8 mouse cellular contexts compared by ENCODE assay signal in genomic region chr12:38114990-38115615, GRCm38 (mm10).
DNase-seq lines count a peak whose midpoint lies in the region; ATAC-seq and TF ChIP-seq lines count a peak whose summit lies in the region.

No protein-coding gene starts in this region.

- DNase-seq in forebrain, embryonic 11.5 days (ENCODE audit: low spot score): no peak
- no peak for DNase-seq in forebrain, embryonic 10.5 days (ENCODE audit: extremely low spot score, low spot score)
- peak; percentile 15 for DNase-seq in lung, postnatal 0 days (ENCODE audit: low spot score)
- DNase-seq in lung, postnatal 14 days: no peak
- DNase-seq in urinary bladder, adult 2 months (ENCODE audit: low spot score): no peak
- DNase-seq in spleen, adult 18-20 months: no peak

- TF ChIP-seq CTCF in lung, postnatal 0 days (IDR thresholded peaks at IDR 0.05): peak; percentile 80

- no peak overlapping the region for H3K4me3 ChIP-seq in forebrain, embryonic 11.5 days (ENCODE audit: low read depth, low read length)
- no peak overlapping the region for H3K4me3 ChIP-seq in forebrain, embryonic 10.5 days
- H3K4me3 ChIP-seq in lung, postnatal 0 days (ENCODE audit: low read depth, low read length): no peak overlapping the region
- H3K4me3 ChIP-seq in forebrain, embryonic 16.5 days (replicated peaks; ENCODE audit: low read length): no peak overlapping the region
- no peak overlapping the region for H3K4me3 ChIP-seq in neural tube, embryonic 15.5 days (replicated peaks)

- no peak overlapping the region for H3K4me2 ChIP-seq in forebrain, embryonic 11.5 days (ENCODE audit: low read depth, low read length, severe bottlenecking)
- H3K4me2 ChIP-seq in lung, postnatal 0 days (replicated peaks; ENCODE audit: low read depth, low read length): no peak overlapping the region
- no peak overlapping the region for H3K4me2 ChIP-seq in forebrain, embryonic 16.5 days (ENCODE audit: low read length)
- H3K4me2 ChIP-seq in neural tube, embryonic 15.5 days: no peak overlapping the region

- H3K36me3 ChIP-seq in forebrain, embryonic 11.5 days (ENCODE audit: control insufficient read depth, insufficient read depth, low read length): no peaks in the 10 kb centered on the region
- no peaks in the 10 kb centered on the region for H3K36me3 ChIP-seq in forebrain, embryonic 10.5 days (replicated peaks)
- no peaks in the 10 kb centered on the region for H3K36me3 ChIP-seq in lung, postnatal 0 days (ENCODE audit: insufficient read depth, low read length)
- no peaks in the 10 kb centered on the region for H3K36me3 ChIP-seq in forebrain, embryonic 16.5 days (ENCODE audit: control insufficient read depth, insufficient read depth)
- no peaks in the 10 kb centered on the region for H3K36me3 ChIP-seq in neural tube, embryonic 15.5 days

- no peak overlapping the region for H3K27ac ChIP-seq in forebrain, embryonic 11.5 days (ENCODE audit: low read depth, low read length)
- no peak overlapping the region for H3K27ac ChIP-seq in forebrain, embryonic 10.5 days
- no peak overlapping the region for H3K27ac ChIP-seq in lung, postnatal 0 days (ENCODE audit: low read length)
- H3K27ac ChIP-seq in forebrain, embryonic 16.5 days (ENCODE audit: low read length): no peak overlapping the region
- H3K27ac ChIP-seq in neural tube, embryonic 15.5 days (replicated peaks): no peak overlapping the region

- no peak for TF ChIP-seq EP300 in lung, postnatal 0 days (IDR thresholded peaks at IDR 0.05)

- no peaks in the 10 kb centered on the region for H3K27me3 ChIP-seq in forebrain, embryonic 11.5 days (ENCODE audit: control insufficient read depth, insufficient read depth, low read length)
- no peaks in the 10 kb centered on the region for H3K27me3 ChIP-seq in forebrain, embryonic 10.5 days (ENCODE audit: poor library complexity, severe bottlenecking)
- H3K27me3 ChIP-seq in lung, postnatal 0 days (replicated peaks; ENCODE audit: insufficient read depth, low read length): no peaks in the 10 kb centered on the region
- H3K27me3 ChIP-seq in forebrain, embryonic 16.5 days (replicated peaks; ENCODE audit: control insufficient read depth, insufficient read depth, low read length): no peaks in the 10 kb centered on the region
- H3K27me3 ChIP-seq in neural tube, embryonic 15.5 days (replicated peaks): no peaks in the 10 kb centered on the region

- H3K4me1 ChIP-seq in forebrain, embryonic 11.5 days (replicated peaks; ENCODE audit: control insufficient read depth, insufficient read depth, low read length): no peaks in the 10 kb centered on the region
- no peaks in the 10 kb centered on the region; the same call in 1 of the 2 replicates for H3K4me1 ChIP-seq in forebrain, embryonic 10.5 days
- no peaks in the 10 kb centered on the region for H3K4me1 ChIP-seq in lung, postnatal 0 days (ENCODE audit: insufficient read depth, low read depth, low read length)
- no peaks in the 10 kb centered on the region for H3K4me1 ChIP-seq in forebrain, embryonic 16.5 days (replicated peaks; ENCODE audit: control insufficient read depth, insufficient read depth, low read length)
- no peaks in the 10 kb centered on the region for H3K4me1 ChIP-seq in neural tube, embryonic 15.5 days

- ATAC-seq in forebrain, embryonic 11.5 days (replicated peaks; ENCODE audit: low FRiP score): peak; percentile 68
- ATAC-seq in lung, postnatal 0 days: no peak
- peak; percentile 50 for ATAC-seq in forebrain, embryonic 16.5 days
- 0 out of 2 replicates have a peak, but pooled peaks have one; percentile 31 for ATAC-seq in neural tube, embryonic 15.5 days (ENCODE audit: low FRiP score)

- WGBS in forebrain, embryonic 11.5 days: 77% methylated on average over 1 of the region's 1 CpGs
- WGBS in forebrain, embryonic 10.5 days: 64% methylated on average over 1 of the region's 1 CpGs
- 70% methylated on average over 1 of the region's 1 CpGs for WGBS in lung, postnatal 0 days
- 66% methylated on average over 1 of the region's 1 CpGs for WGBS in forebrain, embryonic 16.5 days
- WGBS in neural tube, embryonic 15.5 days: 73% methylated on average over 1 of the region's 1 CpGs

- H3K9me3 ChIP-seq in forebrain, embryonic 11.5 days (ENCODE audit: control insufficient read depth, low read length): no peaks in the 10 kb centered on the region
- H3K9me3 ChIP-seq in forebrain, embryonic 10.5 days: no peaks in the 10 kb centered on the region
- H3K9me3 ChIP-seq in lung, postnatal 0 days (ENCODE audit: low read length): no peaks in the 10 kb centered on the region
- no peaks in the 10 kb centered on the region for H3K9me3 ChIP-seq in forebrain, embryonic 16.5 days (ENCODE audit: control insufficient read depth, low read length)
- H3K9me3 ChIP-seq in neural tube, embryonic 15.5 days (replicated peaks): no peaks in the 10 kb centered on the region

- H3K9ac ChIP-seq in forebrain, embryonic 11.5 days (ENCODE audit: low read length): no peak overlapping the region
- H3K9ac ChIP-seq in lung, postnatal 0 days (replicated peaks; ENCODE audit: low read depth): no peak overlapping the region
- no peak overlapping the region for H3K9ac ChIP-seq in forebrain, embryonic 16.5 days (replicated peaks; ENCODE audit: low read depth, low read length)
- no peak overlapping the region for H3K9ac ChIP-seq in neural tube, embryonic 15.5 days (replicated peaks)
